Mouse (Mus musculus): Measurements from ENCODE around the gene Fbxo42. TPM values are rescaled to one million over a fixed set of nuclear protein-coding genes. Genes with fewer than 3 reads are reported as not detected.

Fbxo42 gene
- total and polyA plus RNA-seq, 3 experiments: 11.2 to 260 (median 23.1) TPM

DNA sequence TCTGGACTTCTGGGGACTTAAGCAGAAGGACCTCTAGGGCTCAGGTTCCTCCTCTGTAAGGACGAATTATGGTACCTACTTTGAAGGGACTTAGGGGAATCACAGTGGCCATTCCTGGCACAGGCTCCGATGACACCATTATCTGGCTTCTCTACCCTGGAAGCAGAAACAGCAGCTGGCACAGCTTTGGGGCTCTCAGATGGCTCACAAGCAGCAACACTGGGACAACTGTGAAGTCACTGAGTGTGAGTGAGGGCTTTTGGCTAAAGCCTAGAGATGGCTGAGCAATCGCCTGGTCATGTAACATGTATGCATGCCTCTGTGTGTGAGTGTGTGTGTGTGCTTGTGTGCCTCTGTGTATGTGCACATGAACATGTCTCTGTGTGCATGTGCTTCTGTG lies 89.1 kb downstream of the Fbxo42 start:
- H3K4me3 ChIP-seq (ENCODE audit: control insufficient read depth in 1 of 2, insufficient read depth in 1 of 2, low read depth in 2 of 2, low read length in 2 of 2): no peak overlapping the region
- H3K4me1 ChIP-seq (ENCODE audit: control insufficient read depth in 1 of 2, insufficient read depth in 2 of 2, low read length in 2 of 2): peaks cover 0 to 13% of the 10 kb centered on the region in 2 experiments; a peak in 3 of 4 replicates
- H3K27ac ChIP-seq (ENCODE audit: control insufficient read depth, low read depth, low read length): no peak overlapping the region
- no peaks in the 10 kb centered on the region; a peak in 1 of 4 replicates for H3K27me3 ChIP-seq (ENCODE audit: control insufficient read depth in 1 of 2, insufficient read depth in 2 of 2, low read length in 2 of 2)
- no peak overlapping the region for H3K9ac ChIP-seq (ENCODE audit: control insufficient read depth, low read depth, low read length, poor library complexity, severe bottlenecking)
- peaks cover 0 to 5% of the 10 kb centered on the region in 2 experiments; a peak in 2 of 4 replicates for H3K36me3 ChIP-seq (ENCODE audit: control insufficient read depth in 1 of 2, insufficient read depth in 2 of 2, low read length in 2 of 2)
- DNase-seq (ENCODE audit: low read depth, low spot score): no peak
- no peaks in the 10 kb centered on the region for H3K9me3 ChIP-seq (replicated peaks; ENCODE audit: insufficient read depth, low read length)
- TF ChIP-seq KAT2A (conservative IDR thresholded peaks at IDR 0.05; ENCODE audit: low read depth, low read length): no peak
- TF ChIP-seq TCF12 (IDR thresholded peaks at IDR 0.05; ENCODE audit: low read depth, low read length): no peak
- no peak for TF ChIP-seq USF1 (IDR thresholded peaks at IDR 0.05; ENCODE audit: low read depth, low read length)
- no peak for TF ChIP-seq EP300 (IDR thresholded peaks at IDR 0.05; ENCODE audit: low read depth in 1 of 2, low read length in 2 of 2)
- no peak for TF ChIP-seq MAZ (IDR thresholded peaks at IDR 0.05; ENCODE audit: low read depth, low read length)
- TF ChIP-seq TAL1 (IDR thresholded peaks at IDR 0.05; ENCODE audit: low read length): no peak
- no peak for TF ChIP-seq JUND (IDR thresholded peaks at IDR 0.05; ENCODE audit: low read depth, low read length)
- no peak for TF ChIP-seq ZKSCAN1 (IDR thresholded peaks at IDR 0.05; ENCODE audit: low read depth, low read length)
- TF ChIP-seq MYB (IDR thresholded peaks at IDR 0.05; ENCODE audit: low read depth, low read length): no peak
- TF ChIP-seq E2F4 (IDR thresholded peaks at IDR 0.05; ENCODE audit: borderline replicate concordance, low read depth, low read length): no peak
- no peak for TF ChIP-seq MYC (IDR thresholded peaks at IDR 0.05; ENCODE audit: low read depth, low read length)
- no peak for TF ChIP-seq ZNF384 (IDR thresholded peaks at IDR 0.05; ENCODE audit: low read depth, low read length)
- TF ChIP-seq SIN3A (IDR thresholded peaks at IDR 0.05; ENCODE audit: low read length): no peak
- no peak for TF ChIP-seq ELF1 (IDR thresholded peaks at IDR 0.05; ENCODE audit: low read depth, low read length)
- TF ChIP-seq MEF2A (IDR thresholded peaks at IDR 0.05; ENCODE audit: extremely low read depth, insufficient replicate concordance, low read depth, low read length, poor library complexity, severe bottlenecking): no peak
- TF ChIP-seq RCOR1 (IDR thresholded peaks at IDR 0.05; ENCODE audit: low read depth, low read length): no peak
- TF ChIP-seq RAD21 (IDR thresholded peaks at IDR 0.05; ENCODE audit: low read depth, low read length): no peak
- TF ChIP-seq ZMIZ1 (IDR thresholded peaks at IDR 0.05; ENCODE audit: low read depth, low read length): no peak
- TF ChIP-seq CHD2 (IDR thresholded peaks at IDR 0.05; ENCODE audit: low read length): no peak
- no peak for TF ChIP-seq CTCF (IDR thresholded peaks at IDR 0.05 in 2 of 3, conservative IDR thresholded peaks at IDR 0.05 in 1 of 3; ENCODE audit: control insufficient read depth in 1 of 3, insufficient read depth in 1 of 3, low read depth in 2 of 3, low read length in 3 of 3, poor library complexity in 1 of 3, severe bottlenecking in 1 of 3)
- H3K79me2 ChIP-seq (ENCODE audit: control insufficient read depth, insufficient read depth, low read length, poor library complexity): no peaks in the 10 kb centered on the region
